Mouse (Mus musculus) gastrocnemius, postnatal 36 days (tissue): ENCODE data around the gene Txn1. TPM values are rescaled to one million over a fixed set of nuclear protein-coding genes. Genes with fewer than 3 reads are reported as not detected.

Experiments used
- DNase-seq, 2 experiments: peaks; one replicate each; pipeline ENCODE4 v3.0.0; 2022
- intact Hi-C: fragments of 180-260 bp; cut with DNase I; formaldehyde crosslinking; loops from one replicate; pipeline ENCODE4 v1.15.1; 2025
- long read RNA-seq, 2 experiments: library from polyadenylated mRNA; stranded (forward); transcript quantifications; one replicate each; pipeline ENCODE4 v2.0.0; 2021
- total RNA-seq, 2 experiments: library from RNA; stranded (reverse); gene quantifications; 2 replicates each; pipeline ENCODE4 v1.2.3; 2021

Txn1 gene
- total RNA-seq, result 10 to 100 TPM; 62.8 to 67.2 TPM
- long read RNA-seq, experiment 1, transcript Txn1-201 (5 exons, 1,051 nt), result major isoform, 66 of 69 reads
- long read RNA-seq, experiment 1, partial matches to known transcripts, result 2 of 69 reads
- long read RNA-seq, experiment 1, other reads (novel, unspliced or antisense), result 1 of 69 reads
- long read RNA-seq, experiment 2, transcript Txn1-201 (5 exons, 1,051 nt), result major isoform, 83 of 89 reads
- long read RNA-seq, experiment 2, partial matches to known transcripts, result 6 of 89 reads
- long read RNA-seq, experiment 2, other reads (novel, unspliced or antisense), result 0 of 89 reads

GRCm38 (mm10) chr4:57956029-57956960 is at the start of gene Txn1:
TSS of gene Txn1 (minus strand) at chr4:57956411.
- intact Hi-C loops, result loop anchor here (5.0 kb wide), 1 partner anchor 121 kb away; no protein-coding TSS in a partner anchor
- DNase-seq, result peak; percentile 98 to 99

- DNase-seq, result no peak
- intact Hi-C loops, result no loop called here
These were observed 47.3 kb upstream of the Txn1 start for GRCm38 (mm10) chr4:58003501-58003900.

- no peak for DNase-seq
- intact Hi-C loops, result no loop called here
These were observed 35.2 kb upstream of the Txn1 start for GRCm38 (mm10) chr4:57991425-57991824.

DNA sequence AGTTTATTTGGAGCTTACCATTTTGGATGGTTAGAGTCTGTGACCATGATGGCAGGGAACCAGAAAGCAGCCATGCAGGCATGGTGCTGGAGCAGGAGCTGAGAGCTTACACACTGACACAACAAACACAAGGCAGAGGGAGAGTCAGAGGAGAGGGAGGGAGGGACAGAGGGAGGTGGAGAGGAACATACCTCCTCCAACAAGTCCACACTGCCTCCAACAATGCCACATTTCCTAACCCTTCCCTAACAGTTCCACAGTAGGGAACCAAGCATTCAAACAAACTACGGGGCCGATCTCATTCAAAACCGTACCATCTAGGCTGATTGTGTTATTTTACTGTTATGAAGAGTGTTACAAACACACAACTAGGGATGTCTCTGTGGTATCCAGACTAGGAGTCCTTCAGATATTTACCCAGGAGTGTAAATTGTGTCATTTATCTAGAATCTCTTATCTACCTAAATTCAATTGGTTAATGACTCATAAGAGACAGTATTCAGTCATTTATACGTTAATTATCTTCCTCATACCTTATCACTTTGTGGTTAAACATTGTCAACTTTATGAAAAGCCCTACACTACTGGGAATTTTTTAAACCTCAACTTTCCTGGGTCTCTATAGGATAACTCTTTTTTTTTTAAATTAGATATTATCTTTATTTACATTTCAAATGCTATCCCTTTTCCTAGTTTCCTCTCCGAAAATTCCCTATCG is 18.3 kb upstream of the Txn1 start:
- intact Hi-C loops, result no loop called here
- DNase-seq, result no peak

- no peak for DNase-seq
- intact Hi-C loops, result no loop called here
These were observed 17.5 kb upstream of the Txn1 start for GRCm38 (mm10) chr4:57973592-57974268.

- intact Hi-C loops, result no loop called here
- no peak for DNase-seq
These were observed 14.1 kb upstream of the Txn1 start for GRCm38 (mm10) chr4:57970285-57970684.

GRCm38 (mm10) chr4:57967195-57967594 is 11.0 kb upstream of the Txn1 start:
- intact Hi-C loops, result no loop called here
- no peak for DNase-seq

GRCm38 (mm10) chr4:57965516-57965915 is 9.3 kb upstream of the Txn1 start:
- no peak for DNase-seq
- intact Hi-C loops, result no loop called here

- no peak for DNase-seq
- intact Hi-C loops, result no loop called here
These were observed 7.9 kb upstream of the Txn1 start for GRCm38 (mm10) chr4:57964143-57964542.

- intact Hi-C loops, result loop anchor here (5.0 kb wide), 1 partner anchor 118 kb away; no protein-coding TSS in a partner anchor
- DNase-seq, result no peak
These were observed 2.8 kb upstream of the Txn1 start for GRCm38 (mm10) chr4:57959056-57959455.

- intact Hi-C loops, result loop anchor here (5.0 kb wide), 1 partner anchor 119 kb away; no protein-coding TSS in a partner anchor
- DNase-seq, result no peak
These were observed 1.9 kb upstream of the Txn1 start for GRCm38 (mm10) chr4:57958098-57958497.

- DNase-seq, result no peak
- intact Hi-C loops, result loop anchor here (5.0 kb wide), 1 partner anchor 120 kb away; no protein-coding TSS in a partner anchor
These were observed 1.2 kb upstream of the Txn1 start for GRCm38 (mm10) chr4:57957200-57958085.

GRCm38 (mm10) chr4:57955544-57955958 is 660 bp downstream of the Txn1 start:
- peak; percentile 55 to 66 for DNase-seq
- intact Hi-C loops, result loop anchor here (5.0 kb wide), 1 partner anchor 122 kb away; no protein-coding TSS in a partner anchor

DNA sequence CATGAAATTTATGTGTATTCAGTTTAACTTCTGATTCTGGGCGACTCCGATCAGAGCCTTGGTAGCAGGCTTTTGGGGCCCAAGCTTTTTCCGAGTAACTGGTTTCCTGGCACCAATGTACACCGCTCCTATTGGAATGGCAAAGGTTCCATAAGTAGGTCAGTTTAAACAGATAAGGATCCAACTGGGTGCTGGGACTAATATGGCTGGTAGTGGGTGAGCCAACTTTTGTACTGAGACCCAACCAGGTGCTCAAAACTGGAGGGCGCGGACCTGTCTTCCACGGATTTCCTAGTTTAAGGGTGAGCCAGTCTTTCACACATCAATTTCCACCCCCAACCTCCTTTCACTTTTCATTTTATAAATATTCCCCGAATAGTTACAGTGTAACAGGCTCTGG is 1.2 kb downstream of the Txn1 start:
- no peak for DNase-seq
- intact Hi-C loops, result loop anchor here (5.0 kb wide), 1 partner anchor 122 kb away; no protein-coding TSS in a partner anchor

- no peak for DNase-seq
- intact Hi-C loops, result no loop called here
These were observed 1.6 kb downstream of the Txn1 start for GRCm38 (mm10) chr4:57954580-57954979.

GRCm38 (mm10) chr4:57953796-57954195 is 2.4 kb downstream of the Txn1 start:
- DNase-seq, result no peak
- intact Hi-C loops, result no loop called here

GRCm38 (mm10) chr4:57952891-57953290 is 3.3 kb downstream of the Txn1 start:
- DNase-seq, result no peak
- intact Hi-C loops, result no loop called here

- DNase-seq, result no peak
- intact Hi-C loops, result no loop called here
These were observed 3.8 kb downstream of the Txn1 start for GRCm38 (mm10) chr4:57952416-57952815.

GRCm38 (mm10) chr4:57949866-57950265 is 6.3 kb downstream of the Txn1 start:
- no peak for DNase-seq
- intact Hi-C loops, result no loop called here
